Mouse (Mus musculus): ENCODE results near the gene Chrna3.

GRCm38 (mm10) chr9:55023326-55023725 is 3.0 kb downstream of the Chrna3 start:
- no peak for TF ChIP-seq CTCF (IDR thresholded peaks at IDR 0.05; ENCODE audit: low read depth)
- no peak for TF ChIP-seq EP300 (optimal IDR thresholded peaks at IDR 0.05)

Data from stomach, postnatal 0 days (tissue).